Mouse (Mus musculus): ENCODE data around the gene Ttll9. TPM values are rescaled to one million over a fixed set of nuclear protein-coding genes. Genes with fewer than 3 reads are reported as not detected.
A peak's percentile ranks its signal among the peaks of the same experiment; 100 is the strongest.

Ttll9 gene
- 5.3 and 7.1 TPM in 2 replicates for polyA plus RNA-seq (2014; fragmentation: Nextera tagmentation; extraction: Ambion mirVana)

DNA sequence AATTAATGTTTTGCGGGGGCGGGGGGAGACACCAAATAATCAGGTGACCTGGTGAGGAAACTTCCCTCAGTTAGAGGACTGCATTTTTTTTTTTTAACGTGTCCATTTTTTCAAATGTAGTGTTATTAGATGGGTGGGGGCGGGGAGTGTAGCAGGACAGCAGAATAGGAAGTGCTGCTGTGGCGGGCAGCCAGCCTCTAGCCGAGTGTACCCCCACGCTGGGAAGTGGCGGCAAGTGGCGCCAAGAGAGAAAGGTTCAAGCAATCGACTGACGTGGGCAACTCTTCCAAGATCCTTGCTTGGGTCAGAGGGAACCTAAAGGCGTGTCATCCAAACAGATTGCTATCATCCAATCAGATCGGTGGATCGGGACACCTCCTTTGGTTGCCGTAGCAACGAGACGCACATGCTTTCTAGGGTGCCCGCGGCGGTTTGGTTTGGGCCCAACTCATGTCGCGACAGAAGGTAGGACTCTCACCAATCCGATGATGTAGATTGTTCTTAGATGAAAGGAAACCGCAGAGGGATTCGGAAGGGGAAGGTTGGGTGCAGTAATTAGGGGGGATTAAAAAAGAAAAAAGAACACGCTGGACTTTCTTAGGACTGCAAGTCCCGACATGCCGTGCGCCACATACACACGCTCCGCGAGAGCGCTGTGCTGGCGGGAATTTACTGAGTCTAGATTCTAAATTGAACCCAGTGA is at the start of gene Ttll9:
TSS of gene Ttll9 (plus strand) at position 395 of the 703 bp plus-strand sequence.
- H3K27me3 ChIP-seq (ENCODE audit: control insufficient read depth, insufficient read depth, low read length) = 0 out of 2 replicates have a peak, but pooled peaks cover 3% of the 10 kb centered on the region
- peaks cover 6% of the 10 kb centered on the region; the same call in 1 of the 2 replicates for H3K4me1 ChIP-seq (ENCODE audit: control insufficient read depth, insufficient read depth, low read length)
- peak within 1 kb of the TSS; percentile 64 for H3K4me2 ChIP-seq (ENCODE audit: low read length)
- H3K27ac ChIP-seq (replicated peaks; ENCODE audit: low read depth, low read length) = no peak within 1 kb of the TSS
- 0 out of 2 replicates have a peak within 1 kb of the TSS, but pooled peaks have one; percentile 20 for H3K9ac ChIP-seq (replicated peaks; ENCODE audit: low read length)
- H3K9me3 ChIP-seq (ENCODE audit: control insufficient read depth, low read length) = no peaks in the 10 kb centered on the region
- ATAC-seq (ENCODE audit: low FRiP score, low TSS enrichment) = peak; percentile 90
- peak; percentile 92 for DNase-seq
- no peaks in the 10 kb centered on the region for H3K36me3 ChIP-seq (ENCODE audit: control insufficient read depth, insufficient read depth, low read length)
- WGBS = 2% methylated on average over 34 of the region's 34 CpGs
- H3K4me3 ChIP-seq (replicated peaks; ENCODE audit: low read depth, low read length) = peak within 1 kb of the TSS; percentile 36

DNA sequence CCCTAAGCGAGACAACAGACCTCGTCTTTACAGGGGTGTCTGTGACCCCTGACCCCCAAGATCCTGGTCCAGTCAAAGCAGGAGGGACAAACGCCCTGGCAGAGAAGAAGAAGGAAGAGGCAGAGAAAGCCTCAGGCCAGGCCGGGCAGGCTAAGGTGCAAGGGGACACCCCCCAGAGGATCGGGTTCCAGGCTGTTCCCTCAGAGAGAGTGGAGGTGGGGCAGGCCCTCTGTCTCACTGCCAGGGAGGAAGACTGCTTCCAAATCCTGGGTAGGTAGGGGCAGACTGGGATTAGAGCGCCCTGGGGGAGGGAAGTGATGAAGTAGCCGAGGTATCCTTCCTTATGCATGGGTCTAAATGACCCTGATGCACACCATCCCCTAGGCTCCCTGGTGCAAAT is 48.8 kb upstream of the Ttll9 start:
- Histone ChIP-seq H3K27ac (replicated peaks; ENCODE audit: low read depth, low read length) (no peak overlapping the region), H3K36me3 (ENCODE audit: control insufficient read depth, insufficient read depth, low read length) (no peaks in the 10 kb centered on the region), H3K9me3 (ENCODE audit: control insufficient read depth, low read length) (no peaks in the 10 kb centered on the region), H3K4me1 (ENCODE audit: control insufficient read depth, insufficient read depth, low read length) (0 out of 2 replicates have a peak, but pooled peaks cover under 1% of the 10 kb centered on the region), H3K4me3 (replicated peaks; ENCODE audit: low read depth, low read length) (no peak overlapping the region), H3K9ac (replicated peaks; ENCODE audit: low read length) (no peak overlapping the region), H3K27me3 (ENCODE audit: control insufficient read depth, insufficient read depth, low read length) (peaks cover 19% of the 10 kb centered on the region), H3K4me2 (ENCODE audit: low read length) (no peak overlapping the region)
- DNase-seq (no peak), ATAC-seq (ENCODE audit: low FRiP score, low TSS enrichment) (no peak)
- 37% methylated on average over 7 of the region's 7 CpGs for WGBS

DNA sequence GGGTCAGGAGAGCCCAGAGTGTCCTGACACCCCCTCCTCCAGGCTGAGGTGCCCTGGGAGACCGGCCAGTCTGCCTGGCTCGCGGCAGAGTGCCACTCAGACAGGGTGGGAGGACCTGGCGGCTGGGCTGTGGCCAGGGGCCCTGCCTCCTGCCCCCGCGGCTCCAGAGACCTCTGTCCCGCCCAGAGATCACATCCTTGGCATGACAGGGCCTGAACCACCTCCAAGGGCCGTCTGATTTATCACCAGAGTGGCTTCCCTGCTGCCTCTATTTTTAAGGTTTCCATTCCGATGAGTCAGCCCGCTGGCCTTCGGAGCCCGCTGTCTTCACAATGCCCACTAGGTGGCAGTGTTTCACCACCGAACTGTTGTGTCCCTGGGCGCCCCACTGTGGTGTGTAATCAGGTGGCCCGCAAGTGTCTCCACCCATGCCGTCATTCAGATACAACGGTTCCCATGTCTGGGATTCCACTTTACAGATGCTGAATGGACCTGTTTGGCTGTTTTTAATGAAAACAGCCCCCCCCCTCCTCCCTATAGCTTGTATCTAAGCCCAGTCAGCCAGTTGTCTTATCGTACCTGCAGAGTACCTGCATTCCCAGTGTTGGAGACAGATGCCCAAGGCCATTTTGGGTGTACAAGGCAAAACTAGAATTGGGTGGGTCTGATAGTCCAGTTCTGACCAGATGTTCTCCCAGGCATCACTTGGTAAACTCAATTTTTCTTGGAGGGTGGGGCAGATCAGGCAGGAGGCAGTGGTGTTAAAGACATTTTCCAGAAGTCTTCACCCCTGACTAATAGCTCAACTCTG is 47.8 kb upstream of the Ttll9 start:
- ATAC-seq (ENCODE audit: low FRiP score, low TSS enrichment) (peak; percentile 66; the same call in 1 of the 2 replicates), DNase-seq (peak; percentile 96)
- H3K36me3 ChIP-seq (ENCODE audit: control insufficient read depth, insufficient read depth, low read length) = no peaks in the 10 kb centered on the region
- WGBS = 4% methylated on average over 18 of the region's 18 CpGs
- peak overlapping the region; percentile 34 for H3K9ac ChIP-seq (replicated peaks; ENCODE audit: low read length)
- H3K27me3 ChIP-seq (ENCODE audit: control insufficient read depth, insufficient read depth, low read length) = peaks cover 19% of the 10 kb centered on the region
- 0 out of 2 replicates have a peak, but pooled peaks cover 3% of the 10 kb centered on the region for H3K4me1 ChIP-seq (ENCODE audit: control insufficient read depth, insufficient read depth, low read length)
- peak overlapping the region; percentile 2 for H3K4me3 ChIP-seq (replicated peaks; ENCODE audit: low read depth, low read length)
- H3K9me3 ChIP-seq (ENCODE audit: control insufficient read depth, low read length) = no peaks in the 10 kb centered on the region
- H3K27ac ChIP-seq (replicated peaks; ENCODE audit: low read depth, low read length) = no peak overlapping the region
- H3K4me2 ChIP-seq (ENCODE audit: low read length) = peak overlapping the region; percentile 49

DNA sequence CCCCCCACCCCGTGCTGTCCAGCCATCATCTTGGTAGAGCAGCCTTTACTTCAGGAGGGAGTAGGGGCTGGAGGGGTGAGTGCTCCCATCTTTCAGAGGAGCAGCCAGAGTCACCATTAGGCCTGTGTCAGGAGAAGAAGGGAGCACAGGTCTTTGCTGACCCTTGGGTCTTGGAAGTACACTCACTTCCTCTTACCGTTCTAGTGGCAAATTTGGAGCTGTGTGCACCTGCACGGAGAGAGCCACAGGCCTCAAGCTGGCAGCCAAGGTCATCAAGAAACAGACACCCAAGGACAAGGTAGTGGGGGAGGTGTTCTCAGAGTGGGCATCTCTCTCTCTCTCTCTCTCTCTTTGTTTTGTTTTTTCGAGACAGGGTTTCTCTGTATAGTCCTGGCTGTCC is 46.8 kb upstream of the Ttll9 start:
- Histone ChIP-seq H3K9me3 (ENCODE audit: control insufficient read depth, low read length) (no peaks in the 10 kb centered on the region), H3K27me3 (ENCODE audit: control insufficient read depth, insufficient read depth, low read length) (peaks cover 19% of the 10 kb centered on the region), H3K4me1 (ENCODE audit: control insufficient read depth, insufficient read depth, low read length) (0 out of 2 replicates have a peak, but pooled peaks cover 3% of the 10 kb centered on the region), H3K9ac (replicated peaks; ENCODE audit: low read length) (no peak overlapping the region), H3K36me3 (ENCODE audit: control insufficient read depth, insufficient read depth, low read length) (no peaks in the 10 kb centered on the region), H3K27ac (replicated peaks; ENCODE audit: low read depth, low read length) (no peak overlapping the region), H3K4me2 (ENCODE audit: low read length) (no peak overlapping the region), H3K4me3 (replicated peaks; ENCODE audit: low read depth, low read length) (no peak overlapping the region)
- WGBS = 77% methylated on average over 4 of the region's 4 CpGs
- ATAC-seq (ENCODE audit: low FRiP score, low TSS enrichment) = no peak
- DNase-seq = no peak

DNA sequence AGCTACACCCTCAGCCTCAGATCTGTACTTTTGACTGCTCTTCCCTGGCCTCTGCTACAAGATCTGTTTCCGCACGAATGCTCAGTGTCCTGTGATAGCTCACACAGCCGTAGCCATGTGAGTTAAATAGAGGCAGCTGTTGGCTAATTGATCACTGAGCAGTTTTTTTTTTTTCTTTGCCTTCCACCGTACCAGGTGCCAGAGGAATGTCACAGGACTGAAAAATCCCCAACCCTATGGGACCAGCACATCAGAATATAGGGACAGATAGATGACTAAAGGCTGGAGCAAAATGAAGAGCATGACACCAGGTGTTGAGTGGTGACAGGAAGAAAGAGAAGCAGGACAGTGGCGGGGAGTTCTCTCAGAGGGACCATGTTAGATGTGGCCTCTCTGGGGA is 46.2 kb upstream of the Ttll9 start:
- Histone ChIP-seq H3K27me3 (ENCODE audit: control insufficient read depth, insufficient read depth, low read length) (peaks cover 16% of the 10 kb centered on the region), H3K36me3 (ENCODE audit: control insufficient read depth, insufficient read depth, low read length) (no peaks in the 10 kb centered on the region), H3K4me1 (ENCODE audit: control insufficient read depth, insufficient read depth, low read length) (0 out of 2 replicates have a peak, but pooled peaks cover 3% of the 10 kb centered on the region), H3K4me2 (ENCODE audit: low read length) (no peak overlapping the region), H3K9me3 (ENCODE audit: control insufficient read depth, low read length) (no peaks in the 10 kb centered on the region), H3K4me3 (replicated peaks; ENCODE audit: low read depth, low read length) (no peak overlapping the region), H3K9ac (replicated peaks; ENCODE audit: low read length) (no peak overlapping the region), H3K27ac (replicated peaks; ENCODE audit: low read depth, low read length) (no peak overlapping the region)
- 56% methylated on average over 5 of the region's 5 CpGs for WGBS
- DNase-seq (no peak), ATAC-seq (ENCODE audit: low FRiP score, low TSS enrichment) (no peak)

DNA sequence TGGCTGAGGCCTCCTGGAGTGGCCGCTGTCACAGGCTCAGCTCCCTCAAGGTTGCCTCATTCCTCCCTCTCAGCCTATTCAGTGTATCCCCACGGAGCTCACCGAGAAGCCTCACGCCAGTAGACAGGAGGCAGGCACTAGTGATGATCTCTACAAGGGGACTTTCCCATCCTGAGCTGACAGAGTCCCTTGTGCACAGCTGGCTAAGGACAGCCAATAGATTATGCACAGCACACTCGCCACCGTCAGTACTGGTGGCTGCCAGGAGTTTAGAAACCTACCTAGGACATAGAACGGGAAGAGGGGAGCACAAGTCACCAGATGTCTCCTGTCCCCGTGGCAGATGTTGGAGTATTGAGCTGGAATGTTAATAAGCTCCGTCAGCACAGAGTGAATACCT is 44.6 kb upstream of the Ttll9 start:
- no peak overlapping the region for H3K9ac ChIP-seq (replicated peaks; ENCODE audit: low read length)
- DNase-seq (no peak), ATAC-seq (ENCODE audit: low FRiP score, low TSS enrichment) (no peak)
- H3K4me1 ChIP-seq (ENCODE audit: control insufficient read depth, insufficient read depth, low read length) = 0 out of 2 replicates have a peak, but pooled peaks cover 3% of the 10 kb centered on the region
- H3K9me3 ChIP-seq (ENCODE audit: control insufficient read depth, low read length) = no peaks in the 10 kb centered on the region
- no peaks in the 10 kb centered on the region for H3K36me3 ChIP-seq (ENCODE audit: control insufficient read depth, insufficient read depth, low read length)
- WGBS = 63% methylated on average over 9 of the region's 9 CpGs
- no peak overlapping the region for H3K27ac ChIP-seq (replicated peaks; ENCODE audit: low read depth, low read length)
- H3K4me2 ChIP-seq (ENCODE audit: low read length) = no peak overlapping the region
- H3K4me3 ChIP-seq (replicated peaks; ENCODE audit: low read depth, low read length) = no peak overlapping the region
- H3K27me3 ChIP-seq (ENCODE audit: control insufficient read depth, insufficient read depth, low read length) = peaks cover 12% of the 10 kb centered on the region; the same call in 1 of the 2 replicates

DNA sequence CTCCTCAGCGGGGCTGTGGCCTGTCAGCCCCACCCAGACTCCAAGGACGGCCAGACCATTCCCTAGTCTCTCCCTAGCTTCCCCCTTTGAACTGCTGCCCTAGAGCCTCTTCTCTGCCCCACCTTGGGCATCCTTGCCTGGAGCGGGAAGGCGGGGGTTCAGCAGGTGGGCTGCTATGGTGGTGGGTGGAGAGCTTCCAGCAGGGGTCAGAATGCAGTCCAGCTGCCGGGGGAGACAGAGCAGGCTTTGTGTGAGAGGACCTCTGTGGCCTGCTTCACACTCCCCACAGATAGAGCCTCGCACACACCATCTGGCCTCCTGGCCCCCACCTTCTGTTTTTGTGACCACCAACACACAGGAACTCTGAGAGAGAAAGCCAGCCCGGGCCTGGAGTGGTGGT is 39.9 kb upstream of the Ttll9 start:
- H3K4me2 ChIP-seq (ENCODE audit: low read length) = no peak overlapping the region
- WGBS = 41% methylated on average over 7 of the region's 7 CpGs
- ATAC-seq (ENCODE audit: low FRiP score, low TSS enrichment) (no peak), DNase-seq (no peak)
- 0 out of 2 replicates have a peak, but pooled peaks cover 3% of the 10 kb centered on the region for H3K4me1 ChIP-seq (ENCODE audit: control insufficient read depth, insufficient read depth, low read length)
- no peaks in the 10 kb centered on the region for H3K36me3 ChIP-seq (ENCODE audit: control insufficient read depth, insufficient read depth, low read length)
- H3K4me3 ChIP-seq (replicated peaks; ENCODE audit: low read depth, low read length) = no peak overlapping the region
- H3K27me3 ChIP-seq (ENCODE audit: control insufficient read depth, insufficient read depth, low read length) = no peaks in the 10 kb centered on the region
- no peak overlapping the region for H3K27ac ChIP-seq (replicated peaks; ENCODE audit: low read depth, low read length)
- H3K9me3 ChIP-seq (ENCODE audit: control insufficient read depth, low read length) = no peaks in the 10 kb centered on the region
- H3K9ac ChIP-seq (replicated peaks; ENCODE audit: low read length) = no peak overlapping the region

DNA sequence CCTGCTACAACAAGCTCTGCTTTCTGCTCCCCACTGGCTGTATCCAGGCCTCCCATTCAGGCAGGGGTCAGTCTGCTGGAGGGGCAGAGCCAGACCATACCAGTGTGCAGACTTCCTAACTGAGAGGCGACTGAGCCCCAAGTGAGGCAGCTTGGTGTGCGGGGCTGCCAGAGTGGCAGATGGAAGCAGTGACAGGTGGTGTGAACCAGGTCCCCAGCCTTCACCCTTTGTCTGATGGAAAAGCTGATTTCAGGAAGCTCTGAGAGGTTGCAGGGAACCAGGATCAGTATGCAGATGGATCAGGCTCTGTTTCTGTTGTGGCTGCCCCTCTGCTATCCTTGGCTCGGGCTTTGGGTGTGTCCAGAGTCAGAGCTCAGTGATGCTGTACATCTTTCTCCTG is 38.7 kb upstream of the Ttll9 start:
- H3K4me2 ChIP-seq (ENCODE audit: low read length) = no peak overlapping the region
- 0 out of 2 replicates have a peak, but pooled peaks cover 1% of the 10 kb centered on the region for H3K4me1 ChIP-seq (ENCODE audit: control insufficient read depth, insufficient read depth, low read length)
- no peaks in the 10 kb centered on the region for H3K9me3 ChIP-seq (ENCODE audit: control insufficient read depth, low read length)
- ATAC-seq (ENCODE audit: low FRiP score, low TSS enrichment) (no peak), DNase-seq (no peak)
- H3K27ac ChIP-seq (replicated peaks; ENCODE audit: low read depth, low read length) = no peak overlapping the region
- no peak overlapping the region for H3K9ac ChIP-seq (replicated peaks; ENCODE audit: low read length)
- WGBS = 66% methylated on average over 3 of the region's 3 CpGs
- H3K4me3 ChIP-seq (replicated peaks; ENCODE audit: low read depth, low read length) = no peak overlapping the region
- no peaks in the 10 kb centered on the region for H3K27me3 ChIP-seq (ENCODE audit: control insufficient read depth, insufficient read depth, low read length)
- H3K36me3 ChIP-seq (ENCODE audit: control insufficient read depth, insufficient read depth, low read length) = no peaks in the 10 kb centered on the region

Measured in midbrain, embryonic 14.5 days (tissue).